Mouse (Mus musculus): ENCODE data around the gene Olfr544. TPM values are rescaled to one million over a fixed set of nuclear protein-coding genes. Genes with fewer than 3 reads are reported as not detected.

Gene Olfr544
- polyA plus RNA-seq (2021; fragmentation: Nextera tagmentation) = not detected in 2 replicates
- long read RNA-seq, experiment 1 = 0 reads
- long read RNA-seq, experiment 2 = 0 reads

DNA sequence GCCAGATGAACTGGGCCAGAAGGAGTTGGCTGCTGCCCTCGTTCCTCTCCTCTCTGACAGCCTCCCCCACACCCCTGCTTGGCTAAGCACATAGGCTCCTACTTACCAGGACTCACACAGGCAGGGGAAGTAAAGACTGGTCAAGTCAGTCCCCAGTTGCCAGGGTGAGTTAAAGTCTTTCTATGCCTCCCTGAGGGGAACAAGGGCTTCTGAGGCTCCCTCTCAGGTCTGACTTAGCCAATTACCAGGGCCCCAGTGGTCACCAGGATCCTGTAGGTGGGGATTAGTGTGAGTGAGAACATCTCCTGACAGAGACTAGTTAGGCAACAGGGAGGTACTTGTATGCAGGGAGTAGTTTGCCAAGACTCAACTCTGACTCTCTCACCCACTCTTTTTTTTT, at the start of gene Olfr544:
Gene Olfr544 (minus strand): TSS at position 153 of the 400 bp plus-strand sequence.

DNA sequence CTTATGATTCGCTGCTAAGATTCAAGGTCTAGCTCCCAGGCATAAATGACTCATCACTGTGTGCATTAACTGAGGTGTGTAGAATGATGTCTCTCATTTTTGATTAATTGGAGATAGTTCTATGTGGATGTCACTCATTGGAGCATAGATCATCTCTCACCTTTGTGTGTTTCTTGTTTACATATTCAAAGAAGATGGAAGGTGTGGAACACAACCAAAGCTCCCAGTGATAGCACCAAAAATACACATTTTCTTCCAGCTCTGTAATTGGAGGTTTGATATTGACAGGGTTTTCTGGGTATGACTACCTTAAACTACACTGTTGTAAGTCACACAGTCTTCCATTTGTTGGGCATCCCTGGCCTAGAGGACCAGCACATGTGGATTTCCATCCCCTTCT, 46.3 kb upstream of the Olfr544 start, which contains the start of gene Olfr547:
Gene Olfr547 (plus strand): TSS at position 301 of the 400 bp plus-strand sequence.

DNA sequence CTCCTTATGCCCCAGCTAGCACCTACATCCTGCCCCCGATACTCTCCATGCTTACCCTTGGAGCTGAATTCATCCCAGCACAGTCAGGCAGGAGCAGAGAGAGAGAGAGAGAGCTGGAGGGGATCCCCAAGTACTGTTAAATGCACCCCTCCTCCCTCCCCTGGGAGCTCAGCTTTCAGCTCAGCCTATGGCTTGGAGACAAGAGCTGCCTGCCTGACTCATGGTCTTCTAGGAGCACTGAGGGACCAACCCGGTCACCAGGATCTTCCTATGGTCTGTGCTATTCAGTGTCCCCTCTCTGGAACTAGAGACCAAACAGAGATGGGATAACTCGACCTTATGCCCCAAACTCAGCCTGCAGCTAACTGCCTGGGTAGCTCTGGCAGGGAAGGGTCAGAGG, 11.4 kb upstream of the Olfr544 start, which contains the start of gene Olfr545:
Gene Olfr545 (minus strand): TSS at position 101 of the 400 bp plus-strand sequence.

GRCm38 (mm10) chr7:102481579-102481978, 6.5 kb downstream of the Olfr544 start, which contains the start of gene Olfr543:
Gene Olfr543, minus strand, starts transcription at chr7:102481679.

GRCm38 (mm10) chr7:102441657-102442391, 46.3 kb downstream of the Olfr544 start, which contains the start of gene Rrm1:
Gene Rrm1, plus strand, starts transcription at chr7:102441695.

Other genes starting within 250 kb of the Olfr544 start
- gene Rhog, start 232.3 kb downstream of the Olfr544 start, polyA plus RNA-seq (2021; fragmentation: Nextera tagmentation) = 31.5 and 45.8 TPM in 2 replicates
- 18.8 and 22.2 TPM in 2 replicates for gene Stim1, start 220.5 kb downstream of the Olfr544 start, polyA plus RNA-seq (2021; fragmentation: Nextera tagmentation)
- 7.2 and 7.6 TPM in 2 replicates for gene Rrm1, start 46.6 kb downstream of the Olfr544 start, polyA plus RNA-seq (2021; fragmentation: Nextera tagmentation)
- not detected in 2 replicates for gene Olfr543, start 6.6 kb downstream of the Olfr544 start, polyA plus RNA-seq (2021; fragmentation: Nextera tagmentation)
- gene Olfr545, start 11.3 kb upstream of the Olfr544 start, polyA plus RNA-seq (2021; fragmentation: Nextera tagmentation) = not detected in 2 replicates
- gene Olfr547, start 46.4 kb upstream of the Olfr544 start, polyA plus RNA-seq (2021; fragmentation: Nextera tagmentation) = not detected in 2 replicates
- gene Olfr548-ps1, start 52.6 kb upstream of the Olfr544 start, polyA plus RNA-seq (2021; fragmentation: Nextera tagmentation) = not detected in 2 replicates
- gene Olfr549, start 61.6 kb upstream of the Olfr544 start, polyA plus RNA-seq (2021; fragmentation: Nextera tagmentation) = not detected in 2 replicates
- gene Trim21, start 77.2 kb upstream of the Olfr544 start, polyA plus RNA-seq (2021; fragmentation: Nextera tagmentation) = 0.11 and 0.68 TPM in 2 replicates
- 0.20 TPM in 1 of 2 replicates, not detected in the other for gene Olfr550, start 83.1 kb upstream of the Olfr544 start, polyA plus RNA-seq (2021; fragmentation: Nextera tagmentation)
- 0.01 TPM in 1 of 2 replicates, not detected in the other for gene Olfr551, start 103.6 kb upstream of the Olfr544 start, polyA plus RNA-seq (2021; fragmentation: Nextera tagmentation)
- not detected in 2 replicates for gene Olfr552, start 109.5 kb upstream of the Olfr544 start, polyA plus RNA-seq (2021; fragmentation: Nextera tagmentation)
- not detected in 2 replicates for gene Olfr553, start 129.9 kb upstream of the Olfr544 start, polyA plus RNA-seq (2021; fragmentation: Nextera tagmentation)
- gene Olfr554, start 150.1 kb upstream of the Olfr544 start, polyA plus RNA-seq (2021; fragmentation: Nextera tagmentation) = not detected in 2 replicates
- gene Olfr555, start 170.5 kb upstream of the Olfr544 start, polyA plus RNA-seq (2021; fragmentation: Nextera tagmentation) = not detected in 2 replicates
- gene Olfr556, start 176.6 kb upstream of the Olfr544 start, polyA plus RNA-seq (2021; fragmentation: Nextera tagmentation) = not detected in 2 replicates
- gene Trim68, start 199.0 kb upstream of the Olfr544 start, polyA plus RNA-seq (2021; fragmentation: Nextera tagmentation) = 3.1 TPM in 2 replicates
- not detected in 2 replicates for gene Olfr557, start 207.6 kb upstream of the Olfr544 start, polyA plus RNA-seq (2021; fragmentation: Nextera tagmentation)
- not detected in 2 replicates for gene Olfr558, start 213.9 kb upstream of the Olfr544 start, polyA plus RNA-seq (2021; fragmentation: Nextera tagmentation)
- not detected in 2 replicates for gene Olfr33, start 230.8 kb upstream of the Olfr544 start, polyA plus RNA-seq (2021; fragmentation: Nextera tagmentation)
- not detected in 2 replicates for gene Olfr559, start 239.2 kb upstream of the Olfr544 start, polyA plus RNA-seq (2021; fragmentation: Nextera tagmentation)

Measured in left cerebral cortex, adult 6 months (tissue).